Mouse (Mus musculus) limb, embryonic 12.5 days (tissue): Measurements from ENCODE around the gene Gpr162. TPM values are rescaled to one million over a fixed set of nuclear protein-coding genes. Genes with fewer than 3 reads are reported as not detected.
"Not testable (repeated sequence)": the region's sequence is repeated elsewhere in the genome, so short reads cannot be mapped to it uniquely, and the experiment has no call there.

Experiments used
- ATAC-seq: fragments of 200-750 bp; cut with Nextera tagmentation; 2 replicates; pipeline ENCODE4 v1.8.0; 2017; ENCODE audit warnings: low read depth, moderate TSS enrichment; ENCODE audit not compliant: insufficient number of reproducible peaks, insufficient read depth, low FRiP score, low TSS enrichment
- H3K27ac ChIP-seq: fragments of 300-500 bp; sonication (generic); 2 replicates; pipeline ENCODE4 v1.5.1; 2016; ENCODE audit warnings: mild to moderate bottlenecking, moderate library complexity
- H3K27me3 ChIP-seq: fragments of 300-500 bp; sonication (generic); 2 replicates; pipeline ENCODE4 v1.6.1; 2016; ENCODE audit warnings: mild to moderate bottlenecking, moderate library complexity
- H3K36me3 ChIP-seq: fragments of 300-500 bp; sonication (generic); 2 replicates; pipeline ENCODE4 v1.6.1; 2016; ENCODE audit warnings: mild to moderate bottlenecking, moderate library complexity
- H3K4me1 ChIP-seq: fragments of 300-500 bp; sonication (generic); replicated peaks from 2 replicates; pipeline ENCODE4 v1.6.1; 2016
- H3K4me2 ChIP-seq: fragments of 300-500 bp; sonication (generic); 2 replicates; pipeline ENCODE4 v1.6.1; 2016; ENCODE audit warnings: mild to moderate bottlenecking, moderate library complexity
- H3K4me3 ChIP-seq: fragments of 300-500 bp; sonication (generic); replicated peaks from 2 replicates; pipeline ENCODE4 v1.5.1; 2016; ENCODE audit warnings: mild to moderate bottlenecking
- H3K9ac ChIP-seq: fragments of 300-500 bp; sonication (generic); replicated peaks from 2 replicates; pipeline ENCODE4 v1.6.1; 2016; ENCODE audit warnings: mild to moderate bottlenecking, moderate library complexity
- H3K9me3 ChIP-seq: fragments of 300-500 bp; sonication (generic); 2 replicates; pipeline ENCODE4 v1.6.1; 2016; ENCODE audit warnings: mild to moderate bottlenecking, moderate library complexity
- WGBS: fragments of 180-500 bp; shearing (Covaris S2); methylation state at CpG from one replicate; pipeline ENCODE4 v1.1.7; 2016; 5-methylcytosine and 5-hydroxymethylcytosine counted together
- polyA plus RNA-seq: library from polyadenylated mRNA; unstranded; fragments of >200 nt; fragmentation: Nextera tagmentation; extraction: Ambion mirVana; gene quantifications from 2 replicates; pipeline ENCODE4 v1.2.1, GENCODE M21; 2016

Gpr162 gene
- polyA plus RNA-seq, 1 experiment from 2014 or later: 2.5 TPM

- H3K36me3 ChIP-seq: peaks cover 78% of the 10 kb centered on the region
- 96% methylated on average over 11 of the region's 11 CpGs for whole genome bisulfite sequencing
Measured at GRCm38 (mm10) chr6:124817125-124817524, 46.7 kb downstream of the Gpr162 start.

GRCm38 (mm10) chr6:124816611-124817010 is 47.2 kb downstream of the Gpr162 start:
- no peak for ATAC-seq
- Histone ChIP-seq H3K27ac (no peak overlapping the region), H3K4me2 (no peak overlapping the region), H3K36me3 (peaks cover 78% of the 10 kb centered on the region), H3K9ac (no peak overlapping the region), H3K4me3 (no peak overlapping the region), H3K27me3 (no peaks in the 10 kb centered on the region), H3K9me3 (no peaks in the 10 kb centered on the region), H3K4me1 (peaks cover 24% of the 10 kb centered on the region)
- WGBS: 91% methylated on average over 4 of the region's 4 CpGs

More at GRCm38 (mm10) chr6:124817125-124817524, 46.7 kb downstream of the Gpr162 start:
- Histone ChIP-seq H3K4me3 (no peak overlapping the region), H3K27me3 (no peaks in the 10 kb centered on the region), H3K9me3 (no peaks in the 10 kb centered on the region), H3K4me1 (peaks cover 20% of the 10 kb centered on the region), H3K27ac (no peak overlapping the region), H3K4me2 (no peak overlapping the region), H3K9ac (no peak overlapping the region)
- ATAC-seq: no peak

- H3K9me3 ChIP-seq: no peaks in the 10 kb centered on the region
- peaks cover 77% of the 10 kb centered on the region for H3K36me3 ChIP-seq
- H3K9ac ChIP-seq: 0 out of 2 replicates have a peak overlapping the region, but pooled peaks have one; percentile 19
- H3K27ac ChIP-seq: peak overlapping the region; percentile 96
- H3K27me3 ChIP-seq: no peaks in the 10 kb centered on the region
- peak overlapping the region; percentile 80 for H3K4me2 ChIP-seq
- H3K4me1 ChIP-seq: peaks cover 29% of the 10 kb centered on the region
- no peak for ATAC-seq
- H3K4me3 ChIP-seq: no peak overlapping the region
- WGBS: 69% methylated on average over 9 of the region's 9 CpGs
Measured at GRCm38 (mm10) chr6:124814858-124815774, 48.7 kb downstream of the Gpr162 start.

- Histone ChIP-seq H3K36me3 (peaks cover 73% of the 10 kb centered on the region), H3K4me2 (peak overlapping the region; percentile 80), H3K9ac (no peak overlapping the region), H3K27ac (peak overlapping the region; percentile 96), H3K4me3 (peak overlapping the region; percentile 68), H3K4me1 (peaks cover 36% of the 10 kb centered on the region), H3K9me3 (no peaks in the 10 kb centered on the region), H3K27me3 (no peaks in the 10 kb centered on the region)
- 35% methylated on average over 8 of the region's 8 CpGs for WGBS
- peak; percentile 32 for ATAC-seq
Measured at GRCm38 (mm10) chr6:124814448-124814847, 49.3 kb downstream of the Gpr162 start.

- Histone ChIP-seq H3K27ac (peak within 1 kb of the TSS; percentile 96), H3K36me3 (peaks cover 67% of the 10 kb centered on the region), H3K9ac (peak within 1 kb of the TSS; percentile 89), H3K9me3 (no peaks in the 10 kb centered on the region), H3K4me3 (peak within 1 kb of the TSS; percentile 68), H3K27me3 (no peaks in the 10 kb centered on the region), H3K4me1 (peaks cover 40% of the 10 kb centered on the region), H3K4me2 (peak within 1 kb of the TSS; percentile 80)
- whole genome bisulfite sequencing: under 1% methylated on average over 22 of the region's 22 CpGs
- peak; percentile 80 for ATAC-seq
Measured at GRCm38 (mm10) chr6:124813933-124814332, 49.9 kb downstream of the Gpr162 start, which contains the start of gene Tpi1. Tpi1 (minus strand) TSS chr6:124814296.

- Histone ChIP-seq H3K9ac (peak overlapping the region; percentile 89), H3K27ac (peak overlapping the region; percentile 96), H3K4me3 (peak overlapping the region; percentile 68), H3K27me3 (no peaks in the 10 kb centered on the region), H3K4me2 (peak overlapping the region; percentile 80), H3K36me3 (peaks cover 63% of the 10 kb centered on the region), H3K4me1 (peaks cover 43% of the 10 kb centered on the region), H3K9me3 (no peaks in the 10 kb centered on the region)
- peak; percentile 38 for ATAC-seq
- WGBS: under 1% methylated on average over 18 of the region's 18 CpGs
Measured at GRCm38 (mm10) chr6:124813496-124813895, 50.3 kb downstream of the Gpr162 start.

- H3K27me3 ChIP-seq: no peaks in the 10 kb centered on the region
- H3K4me3 ChIP-seq: peak overlapping the region; percentile 68
- H3K9me3 ChIP-seq: no peaks in the 10 kb centered on the region
- peaks cover 50% of the 10 kb centered on the region for H3K4me1 ChIP-seq
- H3K9ac ChIP-seq: peak overlapping the region; percentile 89
- WGBS: 20% methylated on average over 9 of the region's 9 CpGs
- H3K36me3 ChIP-seq: peaks cover 57% of the 10 kb centered on the region
- peak overlapping the region; percentile 96 for H3K27ac ChIP-seq
- ATAC-seq: no peak
- peak overlapping the region; percentile 80 for H3K4me2 ChIP-seq
Measured at GRCm38 (mm10) chr6:124812848-124813247, 50.9 kb downstream of the Gpr162 start.

- H3K27me3 ChIP-seq: no peaks in the 10 kb centered on the region
- peak overlapping the region; percentile 68 for H3K4me3 ChIP-seq
- H3K36me3 ChIP-seq: peaks cover 47% of the 10 kb centered on the region
- H3K9me3 ChIP-seq: no peaks in the 10 kb centered on the region
- H3K9ac ChIP-seq: peak overlapping the region; percentile 89
- WGBS: 86% methylated on average over 24 of the region's 24 CpGs
- peak overlapping the region; percentile 80 for H3K4me2 ChIP-seq
- H3K27ac ChIP-seq: no peak overlapping the region
- peaks cover 56% of the 10 kb centered on the region for H3K4me1 ChIP-seq
- ATAC-seq: no peak
Measured at GRCm38 (mm10) chr6:124811701-124812560, 51.9 kb downstream of the Gpr162 start.

- peaks cover 60% of the 10 kb centered on the region for H3K4me1 ChIP-seq
- H3K4me2 ChIP-seq: no peak overlapping the region
Measured at GRCm38 (mm10) chr6:124811403-124811665, 52.4 kb downstream of the Gpr162 start.

GRCm38 (mm10) chr6:124810566-124811402 is 53.0 kb downstream of the Gpr162 start:
- ATAC-seq, H3K9me3 ChIP-seq, H3K27me3 ChIP-seq, H3K9ac ChIP-seq: not testable (repeated sequence)
- H3K27ac ChIP-seq: peak overlapping the region; percentile 92; the same call in 1 of the 2 replicates
- peak overlapping the region; percentile 60; the same call in 1 of the 2 replicates for H3K4me3 ChIP-seq
- 87% methylated on average over 11 of the region's 11 CpGs for WGBS
- H3K4me2 ChIP-seq: 0 out of 2 replicates have a peak overlapping the region, but pooled peaks have one; percentile 97
- H3K4me1 ChIP-seq: peaks cover 64% of the 10 kb centered on the region
- peaks cover 36% of the 10 kb centered on the region for H3K36me3 ChIP-seq

More at GRCm38 (mm10) chr6:124811403-124811665, 52.4 kb downstream of the Gpr162 start:
- 91% methylated on average over 4 of the region's 4 CpGs for WGBS
- Histone ChIP-seq H3K36me3 (peaks cover 41% of the 10 kb centered on the region), H3K9me3 (no peaks in the 10 kb centered on the region), H3K9ac (no peak overlapping the region), H3K4me3 (no peak overlapping the region), H3K27ac (no peak overlapping the region), H3K27me3 (no peaks in the 10 kb centered on the region)
- no peak for ATAC-seq
